In the genomic region with DNA sequence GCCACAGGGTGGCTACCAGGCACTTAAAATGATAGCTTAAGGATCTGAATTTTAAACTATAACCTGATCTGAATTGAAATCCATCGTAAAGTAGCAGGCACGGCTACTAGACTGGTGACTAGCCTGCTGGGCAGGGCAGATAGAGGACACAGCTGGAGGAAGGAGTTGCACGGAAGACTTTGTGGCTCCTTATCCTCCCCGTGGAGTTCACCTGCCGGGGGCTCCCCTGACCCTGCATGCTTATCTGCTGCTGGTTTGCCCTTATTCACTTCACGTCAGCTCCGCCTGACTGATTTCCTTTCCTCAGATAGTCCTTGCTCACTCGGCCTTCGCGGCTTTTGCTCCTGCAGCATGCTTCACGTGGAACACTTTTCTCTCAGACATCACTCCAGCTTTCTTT, we compare ENCODE assay signal across 15 mouse cellular contexts.
"Had no signal": no experiment of that assay in that cellular context is flagged by ENCODE, and none has a peak within 500 bp of the region (broad histone marks: within the 10 kb centered on the region; RNA-seq: fewer than 3 reads in every experiment).

No protein-coding gene starts in this region.

- H3K4me2 ChIP-seq: limb, embryonic 15.5 days; midbrain, embryonic 11.5 days; neural tube, embryonic 13.5 days had no signal

- H3K27me3 ChIP-seq: limb, embryonic 15.5 days; neural tube, embryonic 13.5 days had no signal

- H3K36me3 ChIP-seq: limb, embryonic 15.5 days; neural tube, embryonic 13.5 days had no signal

- DNase-seq: kidney, adult 18-20 months; kidney, postnatal 10 days; layer of hippocampus, adult 9-11 months; layer of hippocampus, postnatal 36 days; lung, adult 2 months; lung, postnatal 36 days; right cerebral cortex, postnatal 4 days; spleen, adult 18-20 months; thymus, adult 2 months; thymus, postnatal 25 days had no signal

- H3K4me1 ChIP-seq: limb, embryonic 15.5 days had no signal

- H3K27ac ChIP-seq: limb, embryonic 15.5 days; neural tube, embryonic 13.5 days had no signal

- ATAC-seq: lung, postnatal 0 days; midbrain, embryonic 16.5 days had no signal

- H3K4me3 ChIP-seq: limb, embryonic 15.5 days; neural tube, embryonic 13.5 days had no signal

- H3K9me3 ChIP-seq: limb, embryonic 15.5 days had no signal

- H3K9ac ChIP-seq: limb, embryonic 15.5 days; neural tube, embryonic 13.5 days had no signal
